Mouse (Mus musculus): Measurements from ENCODE around the gene Scrn3.

Gene Scrn3

GRCm38 (mm10) chr2:73312152-73313116 lies at the start of gene Scrn3, which contains the start of gene Cir1:
Scrn3 (plus strand) TSS chr2:73312601.
Cir1 (minus strand) TSS chr2:73312701.
- DNase-seq: peak; percentile 97

GRCm38 (mm10) chr2:73263172-73263765 lies 49.1 kb upstream of the Scrn3 start:
- DNase-seq: no peak

- DNase-seq: no peak
These were observed 48.4 kb upstream of the Scrn3 start for GRCm38 (mm10) chr2:73263794-73264610.

GRCm38 (mm10) chr2:73264611-73265195 lies 47.7 kb upstream of the Scrn3 start:
- DNase-seq: no peak

- no peak for DNase-seq
These were observed 46.4 kb upstream of the Scrn3 start for GRCm38 (mm10) chr2:73266011-73266410.

- DNase-seq: no peak
These were observed 45.8 kb upstream of the Scrn3 start for GRCm38 (mm10) chr2:73266623-73267022.

- no peak for DNase-seq
These were observed 45.2 kb upstream of the Scrn3 start for GRCm38 (mm10) chr2:73267231-73267630.

GRCm38 (mm10) chr2:73267818-73268217 lies 44.6 kb upstream of the Scrn3 start:
- no peak for DNase-seq

- DNase-seq: no peak
These were observed 44.1 kb upstream of the Scrn3 start for GRCm38 (mm10) chr2:73268281-73268680.

GRCm38 (mm10) chr2:73268836-73269395 lies 43.5 kb upstream of the Scrn3 start:
- no peak for DNase-seq

GRCm38 (mm10) chr2:73269666-73270065 lies 42.7 kb upstream of the Scrn3 start:
- no peak for DNase-seq

- DNase-seq: no peak
These were observed 42.3 kb upstream of the Scrn3 start for GRCm38 (mm10) chr2:73270071-73270592.

- no peak for DNase-seq
These were observed 41.6 kb upstream of the Scrn3 start for GRCm38 (mm10) chr2:73270593-73271458.

GRCm38 (mm10) chr2:73271459-73272161 lies 40.8 kb upstream of the Scrn3 start, which contains the start of gene Sp9:
Sp9 (plus strand) TSS chr2:73271925.
- DNase-seq: no peak

- DNase-seq: no peak
These were observed 39.8 kb upstream of the Scrn3 start for GRCm38 (mm10) chr2:73272351-73273248.

- DNase-seq: no peak
These were observed 38.9 kb upstream of the Scrn3 start for GRCm38 (mm10) chr2:73273249-73274118.

GRCm38 (mm10) chr2:73274119-73274920 lies 38.1 kb upstream of the Scrn3 start:
- DNase-seq: no peak
